Mouse (Mus musculus): ENCODE measurements around the gene Ciz1. TPM values are rescaled to one million over a fixed set of nuclear protein-coding genes. Genes with fewer than 3 reads are reported as not detected.

Ciz1 gene
- polyA plus RNA-seq, 1 experiment from 2014 or later, result 20.1 TPM

GRCm38 (mm10) chr2:32344056-32344455 is 8.1 kb upstream of the Ciz1 start:
- WGBS, result 89% methylated on average over 10 of the region's 10 CpGs
- ATAC-seq, result no peak

GRCm38 (mm10) chr2:32344598-32345321 is 7.4 kb upstream of the Ciz1 start:
- no peak for ATAC-seq
- no peaks in the 10 kb centered on the region for H3K9me3 ChIP-seq (ENCODE audit: control insufficient read depth)
- no peak overlapping the region for H3K27ac ChIP-seq (ENCODE audit: low read depth, low read length)
- H3K9ac ChIP-seq (ENCODE audit: low read depth, low read length), result no peak overlapping the region
- WGBS, result 71% methylated on average over 14 of the region's 14 CpGs
- no peak overlapping the region for H3K4me3 ChIP-seq (ENCODE audit: low read depth, low read length)
- H3K4me1 ChIP-seq (replicated peaks; ENCODE audit: control insufficient read depth, insufficient read depth, low read length), result no peaks in the 10 kb centered on the region
- H3K27me3 ChIP-seq (replicated peaks; ENCODE audit: control insufficient read depth, insufficient read depth, low read length), result no peaks in the 10 kb centered on the region
- no peak for TF ChIP-seq CTCF (IDR thresholded peaks at IDR 0.05; ENCODE audit: low read depth)
- peaks cover 10% of the 10 kb centered on the region; the same call in 1 of the 2 replicates for H3K36me3 ChIP-seq (ENCODE audit: control insufficient read depth, insufficient read depth)
- no peak overlapping the region for H3K4me2 ChIP-seq (replicated peaks; ENCODE audit: low read depth)

More at GRCm38 (mm10) chr2:32344056-32344455, 8.1 kb upstream of the Ciz1 start:
- Histone ChIP-seq H3K27ac (ENCODE audit: low read depth, low read length) (no peak overlapping the region), H3K27me3 (replicated peaks; ENCODE audit: control insufficient read depth, insufficient read depth, low read length) (no peaks in the 10 kb centered on the region), H3K4me3 (ENCODE audit: low read depth, low read length) (no peak overlapping the region), H3K9me3 (ENCODE audit: control insufficient read depth) (no peaks in the 10 kb centered on the region), H3K4me2 (replicated peaks; ENCODE audit: low read depth) (no peak overlapping the region), H3K4me1 (replicated peaks; ENCODE audit: control insufficient read depth, insufficient read depth, low read length) (no peaks in the 10 kb centered on the region), H3K9ac (ENCODE audit: low read depth, low read length) (no peak overlapping the region), H3K36me3 (ENCODE audit: control insufficient read depth, insufficient read depth) (peaks cover 18% of the 10 kb centered on the region)
- TF ChIP-seq CTCF (IDR thresholded peaks at IDR 0.05; ENCODE audit: low read depth), result no peak

GRCm38 (mm10) chr2:32347019-32347418 is 5.1 kb upstream of the Ciz1 start:
- Histone ChIP-seq H3K9ac (ENCODE audit: low read depth, low read length) (no peak overlapping the region), H3K4me3 (ENCODE audit: low read depth, low read length) (no peak overlapping the region), H3K9me3 (ENCODE audit: control insufficient read depth) (no peaks in the 10 kb centered on the region), H3K4me2 (replicated peaks; ENCODE audit: low read depth) (no peak overlapping the region), H3K36me3 (ENCODE audit: control insufficient read depth, insufficient read depth) (peaks cover 8% of the 10 kb centered on the region; the same call in 1 of the 2 replicates), H3K27ac (ENCODE audit: low read depth, low read length) (no peak overlapping the region), H3K27me3 (replicated peaks; ENCODE audit: control insufficient read depth, insufficient read depth, low read length) (no peaks in the 10 kb centered on the region), H3K4me1 (replicated peaks; ENCODE audit: control insufficient read depth, insufficient read depth, low read length) (no peaks in the 10 kb centered on the region)
- ATAC-seq, result no peak
- WGBS, result 71% methylated on average over 6 of the region's 6 CpGs
- no peak for TF ChIP-seq CTCF (IDR thresholded peaks at IDR 0.05; ENCODE audit: low read depth)

DNA sequence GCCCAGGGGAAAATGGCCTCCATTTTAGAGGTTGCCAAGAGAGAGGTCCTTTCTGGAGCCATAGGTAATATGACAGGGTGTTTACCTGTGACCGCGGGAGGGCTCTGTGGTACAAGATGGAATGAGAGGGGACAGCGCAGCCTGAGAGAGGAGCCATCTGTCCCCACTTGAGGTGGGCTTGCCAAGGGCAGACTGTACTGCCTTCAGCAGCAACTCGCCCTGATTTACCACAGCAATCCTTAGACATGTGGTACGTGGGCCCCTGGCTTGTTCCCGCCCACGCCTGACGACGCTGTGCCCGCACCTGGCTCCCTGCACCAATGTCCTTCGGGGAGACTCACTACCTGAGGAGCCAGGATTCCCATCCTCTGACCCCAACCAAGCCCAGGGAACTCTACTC is 3.8 kb upstream of the Ciz1 start:
- H3K4me3 ChIP-seq (ENCODE audit: low read depth, low read length), result no peak overlapping the region
- H3K36me3 ChIP-seq (ENCODE audit: control insufficient read depth, insufficient read depth), result peaks cover 8% of the 10 kb centered on the region; the same call in 1 of the 2 replicates
- H3K9me3 ChIP-seq (ENCODE audit: control insufficient read depth), result no peaks in the 10 kb centered on the region
- no peak overlapping the region for H3K27ac ChIP-seq (ENCODE audit: low read depth, low read length)
- ATAC-seq, result no peak
- no peaks in the 10 kb centered on the region for H3K27me3 ChIP-seq (replicated peaks; ENCODE audit: control insufficient read depth, insufficient read depth, low read length)
- peaks cover under 1% of the 10 kb centered on the region; the same call in 1 of the 2 replicates for H3K4me1 ChIP-seq (replicated peaks; ENCODE audit: control insufficient read depth, insufficient read depth, low read length)
- WGBS, result 61% methylated on average over 11 of the region's 11 CpGs
- no peak for TF ChIP-seq CTCF (IDR thresholded peaks at IDR 0.05; ENCODE audit: low read depth)
- H3K9ac ChIP-seq (ENCODE audit: low read depth, low read length), result no peak overlapping the region
- no peak overlapping the region for H3K4me2 ChIP-seq (replicated peaks; ENCODE audit: low read depth)

- no peak for TF ChIP-seq CTCF (IDR thresholded peaks at IDR 0.05; ENCODE audit: low read depth)
- no peaks in the 10 kb centered on the region for H3K27me3 ChIP-seq (replicated peaks; ENCODE audit: control insufficient read depth, insufficient read depth, low read length)
- ATAC-seq, result no peak
- WGBS, result 58% methylated on average over 8 of the region's 8 CpGs
- H3K9me3 ChIP-seq (ENCODE audit: control insufficient read depth), result no peaks in the 10 kb centered on the region
- H3K36me3 ChIP-seq (ENCODE audit: control insufficient read depth, insufficient read depth), result peaks cover 5% of the 10 kb centered on the region; the same call in 1 of the 2 replicates
- H3K27ac ChIP-seq (ENCODE audit: low read depth, low read length), result no peak overlapping the region
- H3K9ac ChIP-seq (ENCODE audit: low read depth, low read length), result no peak overlapping the region
- peaks cover 4% of the 10 kb centered on the region for H3K4me1 ChIP-seq (replicated peaks; ENCODE audit: control insufficient read depth, insufficient read depth, low read length)
- H3K4me3 ChIP-seq (ENCODE audit: low read depth, low read length), result no peak overlapping the region
- no peak overlapping the region for H3K4me2 ChIP-seq (replicated peaks; ENCODE audit: low read depth)
These were observed 2.4 kb upstream of the Ciz1 start for GRCm38 (mm10) chr2:32349625-32350255.

GRCm38 (mm10) chr2:32350471-32351051 is 1.6 kb upstream of the Ciz1 start:
- ATAC-seq, result no peak
- no peak overlapping the region for H3K27ac ChIP-seq (ENCODE audit: low read depth, low read length)
- peaks cover 5% of the 10 kb centered on the region; the same call in 1 of the 2 replicates for H3K36me3 ChIP-seq (ENCODE audit: control insufficient read depth, insufficient read depth)
- H3K9ac ChIP-seq (ENCODE audit: low read depth, low read length), result no peak overlapping the region
- no peak overlapping the region for H3K4me3 ChIP-seq (ENCODE audit: low read depth, low read length)
- H3K27me3 ChIP-seq (replicated peaks; ENCODE audit: control insufficient read depth, insufficient read depth, low read length), result no peaks in the 10 kb centered on the region
- H3K4me2 ChIP-seq (replicated peaks; ENCODE audit: low read depth), result 0 out of 2 replicates have a peak overlapping the region, but pooled peaks have one; percentile 6
- no peak for TF ChIP-seq CTCF (IDR thresholded peaks at IDR 0.05; ENCODE audit: low read depth)
- 55% methylated on average over 13 of the region's 13 CpGs for WGBS
- peaks cover 6% of the 10 kb centered on the region for H3K4me1 ChIP-seq (replicated peaks; ENCODE audit: control insufficient read depth, insufficient read depth, low read length)
- no peaks in the 10 kb centered on the region for H3K9me3 ChIP-seq (ENCODE audit: control insufficient read depth)
